Mouse (Mus musculus) cerebellum, adult 9-11 months (tissue): ENCODE data around the gene Nucb2.

Experiments
- DNase-seq: peaks from one replicate; pipeline ENCODE4 v3.0.0; 2022

The Nucb2 gene

GRCm38 (mm10) chr7:116524577-116524976 lies 20.4 kb downstream of the Nucb2 start:
- no peak for DNase-seq

GRCm38 (mm10) chr7:116529793-116530192 lies 25.6 kb downstream of the Nucb2 start:
- DNase-seq: no peak

- DNase-seq: no peak
Measured at GRCm38 (mm10) chr7:116530470-116530869, 26.3 kb downstream of the Nucb2 start.

GRCm38 (mm10) chr7:116531311-116531710 lies 27.1 kb downstream of the Nucb2 start:
- peak; percentile 48 for DNase-seq

- no peak for DNase-seq
Measured at GRCm38 (mm10) chr7:116556834-116557233, 52.7 kb downstream of the Nucb2 start.

- no peak for DNase-seq
Measured at GRCm38 (mm10) chr7:116574551-116574950, 70.4 kb downstream of the Nucb2 start.
